Mouse (Mus musculus): Measurements from ENCODE around the gene Mfsd9.

The Mfsd9 gene

DNA sequence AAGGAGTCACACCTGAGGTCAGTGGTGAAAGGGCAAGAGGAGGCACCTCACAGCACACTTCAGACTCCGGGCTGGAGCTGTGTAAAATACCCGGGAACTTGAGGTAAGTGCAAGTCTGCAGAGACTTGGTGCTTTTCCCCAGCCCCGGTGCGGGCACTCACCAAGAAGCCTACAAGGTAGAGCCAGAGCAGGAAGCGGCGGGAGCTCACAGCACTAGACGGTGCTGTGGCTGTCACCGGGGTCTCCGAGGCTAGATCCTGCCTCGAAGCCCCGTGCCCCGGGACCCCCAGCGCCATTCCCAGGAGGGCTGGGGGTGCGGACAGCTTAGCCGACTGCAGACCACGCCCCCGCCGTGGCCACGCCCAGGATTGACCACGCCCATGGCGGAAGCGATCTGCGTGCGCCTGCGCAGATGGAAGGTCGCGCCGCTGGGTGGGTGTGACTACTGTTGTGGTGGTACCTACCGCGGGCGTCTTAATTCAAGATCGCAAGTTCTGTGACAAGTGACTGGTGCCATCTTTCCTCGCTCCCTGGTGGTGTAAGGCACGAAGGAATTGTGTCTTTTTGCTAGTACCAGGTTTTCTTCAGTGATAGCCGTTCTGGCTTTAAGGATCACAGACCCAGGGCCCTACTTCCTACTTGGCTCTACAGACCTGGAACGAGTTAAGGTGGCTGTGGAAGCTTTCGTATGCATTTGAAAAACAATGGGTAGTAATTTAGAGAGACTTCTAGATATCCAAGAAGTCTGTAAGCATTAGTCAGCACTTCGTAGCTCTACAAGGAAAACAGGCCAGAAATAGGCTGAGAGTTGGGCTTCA lies at the start of gene Mfsd9:
Mfsd9 (minus strand) TSS at position 364 of the 818 bp plus-strand sequence.
- DNase-seq (ENCODE audit: low read depth), result peak; percentile 66

DNA sequence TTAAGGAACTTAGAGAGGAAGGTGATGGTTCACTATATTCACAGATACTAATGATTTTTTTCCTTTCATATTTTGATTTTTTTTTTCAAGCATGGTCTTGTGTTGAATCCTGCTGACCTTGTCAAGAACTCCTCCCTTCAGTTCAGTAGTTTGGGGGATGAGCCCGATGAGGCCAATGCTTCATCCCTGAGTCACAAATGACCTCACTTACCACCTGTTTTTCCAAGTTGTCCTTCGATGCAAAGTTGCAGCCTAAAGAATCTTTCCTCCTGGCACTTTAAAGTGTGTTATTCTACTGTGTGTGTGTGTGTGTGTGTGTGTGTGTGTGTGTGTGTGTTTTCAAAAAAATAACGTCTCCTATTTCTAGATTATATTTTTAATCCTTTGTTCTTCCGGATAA lies 45.0 kb upstream of the Mfsd9 start:
- DNase-seq (ENCODE audit: low read depth), result no peak

DNA sequence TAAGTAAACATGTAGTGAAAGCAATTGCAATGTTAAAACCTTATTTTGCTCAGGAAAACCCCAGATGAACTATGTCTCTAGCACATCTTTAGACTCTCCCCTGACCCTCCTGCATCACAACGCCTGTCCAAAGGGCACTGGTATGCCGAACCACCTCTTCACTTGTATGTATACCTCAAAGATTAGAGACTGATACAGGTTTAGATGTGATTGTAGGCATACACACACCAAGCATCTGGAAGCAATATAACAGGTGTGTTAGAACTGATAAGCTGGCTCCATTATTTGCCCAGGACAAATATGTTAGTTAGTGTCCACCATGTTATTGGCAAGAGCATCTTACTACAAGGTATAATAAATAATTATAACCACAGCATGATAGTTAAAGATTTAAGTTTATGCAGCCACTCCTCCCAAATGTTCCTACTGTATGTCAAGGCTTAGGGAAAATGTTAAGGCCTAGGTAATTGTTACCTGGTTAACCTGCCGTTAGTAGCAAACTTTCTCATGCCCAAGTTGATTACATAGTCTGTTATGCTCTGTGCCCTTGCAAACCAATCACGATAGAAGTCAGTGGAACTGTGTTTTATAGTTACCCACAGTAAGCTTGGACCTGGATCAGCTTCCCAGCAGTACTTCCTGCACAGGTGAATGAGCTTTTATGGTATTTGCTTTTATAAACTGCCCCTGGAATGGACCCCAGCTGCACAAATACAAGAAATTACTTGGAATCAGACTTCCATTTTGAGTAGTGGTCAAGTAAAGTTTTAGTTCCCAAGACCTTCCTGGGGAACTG lies 40.4 kb upstream of the Mfsd9 start:
- no peak for DNase-seq (ENCODE audit: low read depth)

DNA sequence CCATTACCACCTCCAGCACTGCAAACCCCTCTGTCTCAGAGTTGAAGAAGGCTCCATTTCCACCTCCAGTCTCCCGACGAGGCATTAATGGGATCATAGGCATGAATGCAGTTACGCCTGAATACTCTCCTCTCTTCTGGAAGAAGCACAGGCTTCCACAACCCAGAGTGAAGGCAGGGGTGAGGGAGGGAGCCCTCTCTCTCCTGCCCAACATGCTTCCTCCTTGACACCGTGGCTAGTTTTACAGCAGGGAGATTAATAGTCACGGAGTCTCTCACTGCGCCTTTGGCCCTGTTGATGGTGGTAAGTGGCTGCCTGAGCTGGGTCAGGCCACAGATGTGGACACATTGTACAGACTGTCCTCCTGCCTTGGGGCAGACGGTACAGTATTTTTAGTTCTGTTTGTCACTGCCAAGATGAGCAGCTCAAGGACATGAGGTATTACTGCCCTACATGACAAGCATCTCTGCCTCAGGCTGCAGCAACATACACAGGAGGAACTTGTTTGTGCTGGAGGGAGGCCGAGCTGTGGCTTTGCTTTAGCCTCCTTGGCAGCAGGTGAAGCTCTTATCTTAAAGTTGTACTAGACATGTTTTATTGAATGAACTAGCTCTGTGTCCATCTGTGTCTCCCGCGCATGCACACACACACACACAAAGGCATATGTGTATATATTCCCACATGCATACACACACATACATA lies 38.9 kb upstream of the Mfsd9 start:
- DNase-seq (ENCODE audit: low read depth), result no peak

DNA sequence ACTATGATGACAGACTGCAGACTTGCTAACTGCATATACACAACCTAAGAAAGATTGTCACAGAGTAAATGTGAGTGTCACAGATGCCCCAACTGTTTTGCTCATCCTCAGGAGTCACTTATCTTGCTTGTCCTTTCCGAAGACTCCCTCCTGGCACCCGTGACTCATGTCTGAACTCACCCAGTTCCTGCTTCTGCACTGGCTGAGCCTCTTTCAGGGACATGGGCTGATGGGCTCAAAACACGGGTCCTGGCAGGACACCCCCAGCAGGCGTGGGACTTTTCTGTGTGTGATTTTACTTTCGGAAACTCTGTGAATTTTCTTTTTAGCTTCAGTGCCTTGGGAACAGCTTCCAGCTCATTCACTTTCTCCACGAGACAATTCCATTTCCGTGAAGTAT lies 35.3 kb upstream of the Mfsd9 start:
- no peak for DNase-seq (ENCODE audit: low read depth)

DNA sequence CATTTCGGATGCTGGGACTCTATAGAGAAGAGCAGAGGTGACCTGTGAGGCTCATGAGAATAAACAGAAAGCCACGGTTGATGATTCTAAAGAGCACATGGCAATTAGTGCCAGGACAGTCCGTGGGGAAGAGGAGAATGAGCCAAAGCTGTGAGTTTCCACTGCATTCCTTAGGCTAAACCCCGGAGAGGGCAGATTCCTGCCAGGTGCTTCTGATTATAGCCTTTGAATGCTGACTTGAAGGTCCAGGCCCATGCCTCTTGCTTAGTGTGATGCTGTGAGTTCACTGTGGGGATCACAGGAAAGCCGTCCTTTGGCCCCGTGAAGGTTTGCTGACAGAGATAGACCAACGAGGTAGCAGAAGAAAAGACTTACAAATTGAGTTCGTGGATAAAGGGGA lies 34.4 kb upstream of the Mfsd9 start:
- DNase-seq (ENCODE audit: low read depth), result no peak

DNA sequence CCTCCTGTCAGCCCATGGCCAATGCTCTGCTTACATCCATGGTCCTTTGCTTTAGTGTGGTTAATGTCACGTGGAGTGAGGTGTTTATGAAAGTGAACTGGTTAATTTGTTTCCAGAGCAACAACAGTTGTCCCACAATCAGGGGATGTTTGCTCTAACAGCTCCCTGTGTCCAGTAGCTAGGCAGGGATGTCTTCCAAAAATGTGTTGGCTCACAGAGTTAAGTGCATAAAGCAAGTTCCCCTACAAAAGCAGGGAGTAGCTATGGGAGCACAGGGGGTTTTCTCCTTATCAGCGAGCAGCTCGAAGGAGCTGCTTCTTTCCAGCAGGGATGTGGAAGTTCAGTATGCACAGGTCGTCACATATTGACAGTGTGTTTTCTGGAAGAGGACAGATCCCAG lies 34.0 kb upstream of the Mfsd9 start:
- DNase-seq (ENCODE audit: low read depth), result no peak

DNA sequence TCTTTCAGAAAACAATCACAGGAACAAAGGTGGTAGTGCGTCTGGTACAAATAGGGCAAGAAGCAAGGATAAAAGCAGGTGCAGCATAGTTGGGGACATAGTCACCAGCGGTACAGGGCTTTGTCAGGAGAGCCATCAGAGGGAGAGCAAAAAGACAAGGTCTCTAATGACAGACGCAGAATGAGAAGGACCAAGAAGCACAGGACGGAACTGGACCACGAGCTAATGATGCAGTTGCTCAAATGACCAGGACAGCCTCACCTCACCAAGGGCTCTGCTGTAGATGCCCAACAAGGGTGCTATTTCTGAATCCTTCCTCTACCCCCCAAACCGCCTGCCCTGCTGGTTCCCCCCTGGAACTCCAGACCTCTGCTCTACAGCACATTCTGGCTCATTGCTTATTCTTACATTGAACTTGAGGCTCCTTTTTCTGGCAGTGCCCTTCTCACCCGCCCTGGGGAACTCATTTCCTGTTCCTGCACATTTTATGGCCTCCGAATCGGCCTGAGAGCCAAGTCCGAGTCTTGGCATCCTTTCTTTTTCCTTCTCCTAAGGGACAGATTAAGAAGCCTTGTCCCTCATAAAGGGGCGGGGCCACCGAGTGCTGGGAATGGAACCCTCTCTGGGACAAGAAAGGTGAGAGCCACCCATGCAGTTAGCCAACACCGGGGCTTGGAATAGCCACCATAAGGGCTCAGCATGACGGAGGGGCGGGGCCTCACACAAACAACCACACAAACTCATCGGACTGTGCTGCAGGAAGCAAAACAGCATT lies 24.8 kb upstream of the Mfsd9 start:
- no peak for DNase-seq (ENCODE audit: low read depth)

DNA sequence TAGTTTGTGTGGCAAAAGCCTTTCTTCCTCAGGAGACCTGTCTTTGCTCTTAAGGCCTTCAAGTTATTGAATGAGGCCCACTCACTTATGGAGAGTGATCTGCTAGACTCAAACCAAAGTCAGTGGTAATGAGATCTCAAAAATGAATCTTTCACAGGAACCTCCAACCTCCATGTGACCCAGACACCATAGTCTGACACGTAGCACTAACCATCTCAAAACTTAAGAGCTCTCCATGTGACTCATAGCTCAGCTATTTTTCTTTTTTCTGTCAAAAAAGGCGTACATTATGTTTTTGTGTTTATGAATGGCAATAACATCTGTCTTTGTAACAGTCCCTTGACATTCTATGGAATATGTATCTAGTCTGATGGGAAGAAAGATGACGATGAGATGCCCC lies 18.2 kb upstream of the Mfsd9 start:
- no peak for DNase-seq (ENCODE audit: low read depth)

DNA sequence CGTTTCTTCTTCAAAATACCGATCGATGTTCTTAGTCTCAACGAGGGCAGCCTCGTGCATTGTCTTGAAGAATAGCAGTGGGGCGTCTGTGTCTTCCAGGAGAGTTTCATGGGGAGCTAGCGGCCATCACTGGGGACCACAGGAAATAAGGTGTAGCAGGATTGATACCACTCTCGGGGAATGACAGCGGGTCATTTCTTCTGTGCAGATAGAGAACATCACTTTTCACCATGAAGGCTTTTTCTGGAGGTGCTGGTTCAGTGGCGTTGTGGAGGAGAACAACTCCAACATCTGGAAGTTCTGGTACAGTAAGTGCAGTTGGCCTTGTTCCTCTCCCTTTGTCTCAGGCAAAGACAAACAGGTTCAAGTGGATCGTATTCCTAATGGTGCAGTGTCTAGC lies 15.4 kb upstream of the Mfsd9 start:
- no peak for DNase-seq (ENCODE audit: low read depth)

DNA sequence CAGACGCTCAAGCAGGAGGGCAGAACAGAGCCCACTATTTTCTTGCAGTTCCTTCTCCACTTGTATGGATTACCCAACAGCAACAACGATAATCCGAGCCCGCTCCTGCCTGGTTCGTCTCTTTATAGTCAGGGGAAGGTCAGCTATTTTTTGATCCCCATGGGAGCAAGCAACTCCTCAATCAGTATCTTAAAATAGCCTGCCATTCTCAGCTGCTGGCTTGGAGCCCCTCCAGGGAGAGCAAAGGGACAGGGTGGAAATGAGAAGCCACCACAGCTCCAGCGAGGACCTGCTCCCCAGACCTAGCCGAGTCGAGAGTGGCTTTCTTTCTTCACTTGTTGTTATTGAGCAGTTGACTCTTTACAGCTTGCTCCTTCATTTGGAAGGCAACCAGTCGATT lies 14.9 kb upstream of the Mfsd9 start, which contains the start of gene Tmem182:
Tmem182 (plus strand) TSS at position 251 of the 400 bp plus-strand sequence.
- no peak for DNase-seq (ENCODE audit: low read depth)

DNA sequence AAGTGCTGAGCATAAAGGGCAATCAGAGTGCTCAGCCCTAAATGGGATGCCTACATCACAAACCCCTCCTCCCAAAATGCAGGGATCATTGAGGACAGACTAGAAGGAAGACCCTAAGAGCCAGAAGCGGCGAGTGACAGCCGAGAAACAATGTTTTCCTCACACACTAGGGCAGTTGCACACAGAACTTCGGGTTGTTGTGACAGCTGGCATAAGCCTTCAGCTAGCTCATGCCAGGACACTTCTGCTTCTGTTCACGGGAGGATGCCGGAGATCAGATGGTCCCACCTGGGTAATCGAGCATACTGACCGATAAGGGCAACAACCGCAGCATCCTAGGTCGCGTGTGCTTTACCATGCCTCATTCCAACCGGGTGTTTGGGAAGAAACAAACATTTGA lies 13.6 kb upstream of the Mfsd9 start:
- DNase-seq (ENCODE audit: low read depth), result no peak

DNA sequence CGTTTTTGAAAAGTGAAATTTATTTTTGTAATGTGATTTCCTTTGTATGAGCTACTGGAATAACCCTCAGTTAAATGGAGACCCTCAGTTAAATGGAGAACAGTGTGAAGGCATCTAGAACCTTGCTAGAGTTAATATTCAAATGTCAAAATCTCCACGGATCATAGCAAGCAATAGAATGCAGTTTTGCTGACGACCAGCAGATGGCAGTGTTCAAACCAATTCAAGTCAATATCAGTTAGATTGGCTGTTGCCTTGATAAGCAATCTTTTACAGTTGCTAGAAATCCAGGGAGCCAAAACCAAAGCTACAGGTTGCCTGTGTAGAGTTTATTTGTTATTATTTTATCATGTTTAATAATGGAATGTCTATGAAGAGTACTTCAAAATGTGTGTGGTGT lies 12.3 kb upstream of the Mfsd9 start:
- DNase-seq (ENCODE audit: low read depth), result no peak

DNA sequence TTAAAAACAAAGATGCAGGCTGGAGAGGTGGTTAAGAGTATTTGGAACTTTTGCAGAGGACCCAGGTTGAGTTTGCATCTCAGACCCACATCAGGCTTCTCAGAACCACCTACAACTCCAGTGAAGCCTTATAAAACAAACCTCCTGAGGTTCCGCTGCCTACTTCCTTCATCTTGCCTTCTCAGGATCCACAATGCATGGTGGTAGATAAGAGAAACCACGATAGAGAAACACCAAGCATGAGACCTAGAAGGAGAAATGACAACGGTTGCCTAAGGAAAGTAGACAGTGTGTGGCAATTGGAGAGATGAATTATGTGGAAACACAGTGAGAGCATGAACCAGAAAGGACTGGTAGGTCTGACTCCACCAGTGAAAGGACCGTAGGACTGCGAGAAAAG lies 10.4 kb upstream of the Mfsd9 start:
- no peak for DNase-seq (ENCODE audit: low read depth)

DNA sequence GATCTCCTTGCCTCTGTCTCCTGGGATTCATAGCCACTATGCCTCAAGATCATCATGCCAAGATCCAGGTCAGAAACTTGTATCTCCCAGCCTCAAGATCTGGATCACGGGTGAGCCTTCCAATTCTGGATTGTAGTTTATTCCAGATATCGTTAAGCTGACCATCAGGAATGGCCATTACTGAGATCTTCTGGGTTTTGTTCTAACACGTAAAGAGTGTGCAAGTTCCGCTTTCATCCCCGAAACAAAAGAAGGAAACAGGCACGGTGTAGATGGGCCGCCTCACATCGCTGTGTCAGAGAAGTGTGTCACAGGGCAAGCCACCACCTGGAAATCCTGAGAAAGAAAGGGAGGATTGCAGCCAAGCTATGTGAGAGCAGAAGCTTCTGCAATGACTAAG lies 8.6 kb upstream of the Mfsd9 start:
- no peak for DNase-seq (ENCODE audit: low read depth)

DNA sequence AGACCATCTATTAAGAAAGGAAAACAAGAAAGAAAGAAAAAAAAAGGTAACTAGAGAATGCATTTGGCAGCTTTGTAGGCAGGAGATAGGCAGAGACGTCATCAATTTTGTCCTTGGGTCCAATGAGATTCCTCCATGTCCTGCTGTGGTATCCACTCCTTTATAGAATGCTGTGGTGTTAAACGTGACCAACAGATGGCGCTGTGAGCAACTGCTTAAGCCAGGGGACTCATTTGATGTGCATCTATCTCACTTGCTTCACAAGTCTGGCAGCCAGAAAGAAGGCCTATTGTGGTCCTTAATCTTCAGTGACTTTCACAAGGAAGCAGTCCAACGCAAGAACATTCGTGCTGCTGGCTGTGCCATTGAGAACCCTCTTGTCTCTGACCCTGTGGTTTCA lies 6.9 kb upstream of the Mfsd9 start:
- DNase-seq (ENCODE audit: low read depth), result peak; percentile 65

DNA sequence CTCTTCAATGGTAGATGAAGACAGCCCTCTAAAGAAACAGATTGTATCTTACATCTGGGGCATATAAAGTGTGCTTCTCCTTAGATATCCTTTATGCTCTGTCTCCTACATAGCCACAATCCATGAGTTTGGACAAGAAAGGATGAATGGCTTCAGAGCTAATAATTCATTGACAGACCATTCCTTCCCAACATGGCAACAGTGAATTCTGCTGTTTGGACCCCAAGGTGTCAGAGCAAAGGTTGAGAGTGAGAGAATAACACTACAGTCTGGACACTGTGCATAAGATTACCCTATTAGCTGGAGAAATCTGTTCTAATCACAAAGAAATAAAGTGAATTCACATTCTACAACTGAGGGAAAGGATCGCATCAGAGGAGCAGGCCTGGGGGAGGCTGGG lies 5.0 kb upstream of the Mfsd9 start:
- DNase-seq (ENCODE audit: low read depth), result no peak

DNA sequence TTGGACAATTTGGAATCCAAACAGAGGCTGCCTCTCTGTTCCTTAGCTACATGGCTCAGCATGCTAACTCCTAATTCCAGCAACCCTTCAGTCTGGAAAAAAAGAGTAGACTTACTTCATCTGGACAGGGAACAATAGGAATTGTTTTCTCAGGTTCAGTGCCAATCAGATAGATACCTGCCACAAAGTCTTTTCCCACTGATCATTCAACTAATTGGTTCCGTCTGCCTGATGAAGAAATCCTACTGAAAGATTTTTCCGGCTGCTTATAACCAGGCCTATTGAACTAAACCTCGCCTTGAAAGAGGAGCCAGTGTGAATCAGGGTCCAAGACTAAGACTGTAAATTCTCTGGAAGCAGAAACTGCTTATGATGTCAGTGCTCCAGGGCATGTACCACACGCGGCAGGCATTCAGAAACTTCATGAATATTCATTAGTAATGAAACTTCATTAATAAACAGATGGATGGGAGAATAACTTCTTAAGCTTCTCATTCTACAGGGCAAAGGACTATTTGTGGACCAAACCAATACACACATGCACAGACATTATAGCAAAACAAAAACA lies 737 bp downstream of the Mfsd9 start:
- DNase-seq (ENCODE audit: low read depth), result no peak

DNA sequence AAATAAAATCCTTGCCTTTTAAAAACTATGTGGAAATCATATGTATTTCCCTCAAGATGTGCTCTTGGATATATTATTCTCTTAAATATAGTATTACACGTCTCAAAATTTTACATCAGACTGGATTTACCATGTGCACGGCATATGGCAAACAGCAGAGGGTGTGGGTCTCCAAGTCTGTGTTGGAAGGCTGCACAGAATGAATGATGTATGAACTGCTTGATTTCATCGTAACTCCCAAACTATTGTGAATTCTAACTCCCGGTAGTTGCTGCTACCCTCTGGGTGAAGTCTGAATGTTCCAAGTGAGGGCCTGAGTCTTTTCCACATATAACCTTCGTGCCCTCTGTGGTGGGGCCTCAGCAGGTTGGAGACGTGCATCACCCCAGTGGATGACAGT lies 1.5 kb downstream of the Mfsd9 start:
- DNase-seq (ENCODE audit: low read depth), result no peak

DNA sequence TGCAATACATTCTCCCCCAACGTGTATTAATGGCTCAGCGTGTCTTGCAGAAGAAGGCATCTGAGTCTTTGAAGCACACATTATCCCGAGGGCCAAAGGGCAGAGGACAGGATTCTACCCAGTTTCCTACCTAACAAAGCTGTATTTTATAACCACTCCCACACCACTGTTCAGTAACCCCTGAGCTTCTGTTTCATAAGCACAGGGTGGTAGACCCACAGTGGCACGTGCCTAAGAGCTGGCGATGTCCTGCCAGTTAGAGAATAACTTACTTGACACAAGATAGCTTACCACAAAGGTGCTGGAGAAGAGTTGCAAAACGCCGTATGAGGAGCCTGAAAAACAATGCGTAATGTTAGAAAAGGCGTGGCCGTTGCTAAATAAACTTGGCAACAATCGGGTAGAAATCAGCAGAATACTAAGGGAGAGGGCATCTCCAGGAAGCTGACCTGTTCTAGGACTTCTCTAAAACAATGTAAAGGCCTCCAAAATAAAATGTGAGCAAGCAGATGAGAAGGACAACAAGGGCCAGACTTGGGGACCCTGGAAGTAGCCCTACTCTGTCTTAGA lies 4.5 kb downstream of the Mfsd9 start:
- no peak for DNase-seq (ENCODE audit: low read depth)

DNA sequence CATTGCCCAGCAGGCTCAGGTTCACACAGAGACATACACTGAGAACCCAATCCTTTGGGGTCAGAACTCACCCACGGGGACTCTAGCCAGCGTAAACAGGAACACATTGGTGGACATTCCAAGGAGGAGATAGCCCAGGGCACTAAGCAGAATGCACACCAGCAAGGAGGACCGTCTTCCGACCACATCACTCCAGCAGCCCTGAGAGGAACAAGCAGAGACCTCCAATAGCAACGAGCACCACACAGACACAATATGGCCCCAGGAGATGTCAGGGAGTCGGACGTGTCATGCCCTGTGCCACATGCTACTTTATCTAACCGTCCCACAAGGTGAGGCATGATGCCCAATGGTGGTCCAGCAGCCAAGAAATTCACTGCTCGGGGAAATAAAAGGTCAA lies 6.2 kb downstream of the Mfsd9 start:
- DNase-seq (ENCODE audit: low read depth), result no peak

All from c-Kit-positive CD71-positive TER-119-negative erythroid progenitor cells, embryonic 14.5 days (primary cell).